Mouse (Mus musculus) heart, postnatal 0 days (tissue): ENCODE measurements around the gene Coil. TPM values are rescaled to one million over a fixed set of nuclear protein-coding genes. Genes with fewer than 3 reads are reported as not detected.

Source experiments
- ATAC-seq: fragments of 200-750 bp; cut with Nextera tagmentation; 2 replicates; pipeline ENCODE4 v1.8.0; 2017; ENCODE audit warnings: low read depth, moderate number of reproducible peaks, moderate library complexity; ENCODE audit not compliant: insufficient read depth
- DNase-seq: peaks from one replicate; pipeline ENCODE4 v3.0.0-alpha.2; 2016; ENCODE audit warnings: low spot score
- H3K27ac ChIP-seq: fragments of 300-500 bp; sonication (generic); 2 replicates; pipeline ENCODE4 v1.5.1; 2014; ENCODE audit warnings: low read depth, mild to moderate bottlenecking
- H3K27me3 ChIP-seq: fragments of 300-500 bp; sonication (generic); 2 replicates; pipeline ENCODE4 v1.6.1; 2014; ENCODE audit warnings: low read length, mixed read lengths; ENCODE audit not compliant: control insufficient read depth, insufficient read depth
- H3K36me3 ChIP-seq: fragments of 300-500 bp; sonication (generic); replicated peaks from 2 replicates; pipeline ENCODE4 v1.6.1; 2014; ENCODE audit warnings: low read length, mixed read lengths; ENCODE audit not compliant: control insufficient read depth, insufficient read depth
- H3K4me1 ChIP-seq: fragments of 300-500 bp; sonication (generic); 2 replicates; pipeline ENCODE4 v1.6.1; 2014; ENCODE audit warnings: antibody characterized with exemption; ENCODE audit not compliant: control insufficient read depth, insufficient read depth
- H3K4me2 ChIP-seq: fragments of 300-500 bp; sonication (generic); 2 replicates; pipeline ENCODE4 v1.6.1; 2014; ENCODE audit warnings: low read depth, mild to moderate bottlenecking, low read length, moderate library complexity
- H3K4me3 ChIP-seq: fragments of 300-500 bp; sonication (generic); 2 replicates; pipeline ENCODE4 v1.5.1; 2014; ENCODE audit warnings: low read depth, low read length
- H3K9ac ChIP-seq: fragments of 300-500 bp; sonication (generic); replicated peaks from 2 replicates; pipeline ENCODE4 v1.6.1; 2014; ENCODE audit warnings: low read depth, low read length, mixed read lengths
- H3K9me3 ChIP-seq: fragments of 300-500 bp; sonication (generic); replicated peaks from 2 replicates; pipeline ENCODE4 v1.6.1; 2016; ENCODE audit warnings: low read length; ENCODE audit not compliant: control insufficient read depth
- CTCF ChIP-seq: IDR thresholded peaks from 2 replicates; pipeline ENCODE4 v1.5.1; 2016; ENCODE audit warnings: antibody characterized with exemption, control low read depth, low read depth
- EP300 ChIP-seq: IDR thresholded peaks from 2 replicates; pipeline ENCODE4 v1.6.1; 2016; ENCODE audit warnings: antibody characterized with exemption, low read depth
- WGBS: fragments of 180-500 bp; shearing (Covaris S2); extraction: QIAGEN DNeasy Blood & Tissue Kit; methylation state at CpG from one replicate; pipeline ENCODE4 v1.1.7; 2014; 5-methylcytosine and 5-hydroxymethylcytosine counted together
- polyA plus RNA-seq: library from polyadenylated mRNA; unstranded; fragments of >200 nt; fragmentation: Nextera tagmentation; extraction: Ambion mirVana; gene quantifications from 2 replicates; pipeline ENCODE4 v1.2.1, GENCODE M21; 2015
- total RNA-seq: library from RNA; depleted of rRNA; stranded (reverse); fragments of >200 nt; gene quantifications from 2 replicates; pipeline ENCODE4 v1.2.3, GENCODE M21; 2014; ENCODE audit warnings: low replicate concordance

Coil gene
- total and polyA plus RNA-seq, 2 experiments from 2014 or later = 4.6 to 8.5 TPM

DNA sequence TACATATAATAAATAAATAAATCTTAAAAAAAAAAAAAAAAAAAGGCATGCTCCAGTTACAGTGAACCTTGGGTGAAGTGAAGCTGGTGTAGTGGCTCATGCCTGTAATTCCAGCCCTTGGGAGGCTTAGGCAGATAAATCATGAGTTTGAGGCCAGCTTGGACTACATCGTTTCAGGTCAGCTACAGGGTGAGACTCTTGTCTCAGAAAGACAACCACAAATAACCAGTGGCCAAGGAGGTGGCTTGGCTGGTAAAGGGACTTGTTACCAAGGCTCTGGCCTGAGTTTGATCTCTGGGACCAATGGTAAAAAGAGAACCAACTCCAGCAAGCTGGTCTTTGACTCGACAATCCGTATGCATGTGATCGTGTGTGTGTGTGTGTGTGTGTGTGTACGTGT, 32.0 kb downstream of the Coil start:
- H3K4me2 ChIP-seq = peak overlapping the region; percentile 78
- H3K9ac ChIP-seq = peak overlapping the region; percentile 30; the same call in 1 of the 2 replicates
- no peaks in the 10 kb centered on the region for H3K27me3 ChIP-seq
- ATAC-seq (no peak), DNase-seq (no peak)
- H3K36me3 ChIP-seq = peaks cover 19% of the 10 kb centered on the region
- no peaks in the 10 kb centered on the region for H3K9me3 ChIP-seq
- TF ChIP-seq EP300 = no peak
- no peak for TF ChIP-seq CTCF
- WGBS = 89% methylated on average over 5 of the region's 5 CpGs
- peak overlapping the region; percentile 22 for H3K4me3 ChIP-seq
- H3K4me1 ChIP-seq = peaks cover 30% of the 10 kb centered on the region
- H3K27ac ChIP-seq = 0 out of 2 replicates have a peak overlapping the region, but pooled peaks have one; percentile 46

GRCm38 (mm10) chr11:89002621-89003020, 32.6 kb downstream of the Coil start:
- no peaks in the 10 kb centered on the region for H3K9me3 ChIP-seq
- peak overlapping the region; percentile 46 for H3K27ac ChIP-seq
- peak overlapping the region; percentile 78 for H3K4me2 ChIP-seq
- H3K4me1 ChIP-seq = peaks cover 30% of the 10 kb centered on the region
- WGBS = 55% methylated on average over 5 of the region's 5 CpGs
- ATAC-seq (no peak), DNase-seq (no peak)
- peaks cover 25% of the 10 kb centered on the region for H3K36me3 ChIP-seq
- no peaks in the 10 kb centered on the region for H3K27me3 ChIP-seq
- no peak for TF ChIP-seq EP300
- TF ChIP-seq CTCF = no peak
- H3K4me3 ChIP-seq = peak overlapping the region; percentile 22
- H3K9ac ChIP-seq = peak overlapping the region; percentile 30; the same call in 1 of the 2 replicates

GRCm38 (mm10) chr11:89003078-89003477, 33.0 kb downstream of the Coil start:
- Histone ChIP-seq H3K9me3 (no peaks in the 10 kb centered on the region), H3K4me3 (peak overlapping the region; percentile 22), H3K27me3 (no peaks in the 10 kb centered on the region), H3K36me3 (peaks cover 27% of the 10 kb centered on the region), H3K4me2 (peak overlapping the region; percentile 78), H3K27ac (peak overlapping the region; percentile 46), H3K9ac (peak overlapping the region; percentile 30; the same call in 1 of the 2 replicates), H3K4me1 (peaks cover 30% of the 10 kb centered on the region)
- WGBS = 58% methylated on average over 6 of the region's 6 CpGs
- ATAC-seq = no peak
- TF ChIP-seq EP300 (no peak), CTCF (no peak)
- no peak for DNase-seq

DNA sequence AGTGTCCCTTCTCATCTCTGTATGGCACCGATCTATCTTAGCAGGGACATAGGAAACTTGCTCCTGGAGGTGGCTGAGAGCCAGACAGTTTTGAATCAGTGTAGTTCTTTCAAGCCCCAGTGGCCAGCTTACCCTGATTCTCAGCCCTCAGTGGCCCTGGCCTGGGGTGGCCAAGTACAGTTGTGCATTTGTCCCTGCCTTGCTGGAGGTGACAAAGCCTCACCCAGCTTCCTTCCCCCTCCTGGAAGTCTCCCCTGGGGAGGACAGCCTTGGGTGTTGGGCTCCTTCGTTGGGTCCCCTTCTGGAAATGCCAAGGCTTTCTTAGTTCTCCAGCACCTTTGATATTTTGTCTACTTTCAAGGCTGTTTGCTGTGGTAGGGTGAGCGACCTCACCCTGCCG, 33.7 kb downstream of the Coil start:
- DNase-seq (no peak), ATAC-seq (no peak)
- H3K27me3 ChIP-seq = no peaks in the 10 kb centered on the region
- peaks cover 30% of the 10 kb centered on the region for H3K36me3 ChIP-seq
- H3K27ac ChIP-seq = peak overlapping the region; percentile 46
- WGBS = 61% methylated on average over 4 of the region's 4 CpGs
- no peak overlapping the region for H3K9ac ChIP-seq
- no peaks in the 10 kb centered on the region for H3K9me3 ChIP-seq
- no peak for TF ChIP-seq CTCF
- no peak for TF ChIP-seq EP300
- peak overlapping the region; percentile 22 for H3K4me3 ChIP-seq
- peaks cover 30% of the 10 kb centered on the region for H3K4me1 ChIP-seq
- H3K4me2 ChIP-seq = peak overlapping the region; percentile 78

DNA sequence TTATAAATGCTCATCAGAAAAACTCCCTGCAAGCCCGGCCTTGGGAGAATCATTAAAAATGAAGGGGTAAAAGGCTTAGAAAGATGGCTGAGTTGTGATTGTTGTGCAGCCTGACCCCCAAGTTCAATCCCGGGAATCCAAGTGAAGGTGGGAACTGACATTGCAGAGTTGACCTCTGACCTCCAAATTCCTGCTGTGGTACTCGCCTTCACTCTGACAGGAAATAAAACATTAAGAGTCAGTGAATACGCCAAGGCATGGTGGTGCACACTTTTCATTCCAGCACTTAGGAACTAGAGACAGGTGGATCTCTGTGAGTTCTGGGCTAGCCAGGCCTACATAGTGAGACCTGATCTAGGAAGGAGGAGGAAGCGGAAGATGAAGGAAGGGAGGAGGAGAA, 35.4 kb downstream of the Coil start:
- no peaks in the 10 kb centered on the region for H3K9me3 ChIP-seq
- no peak overlapping the region for H3K9ac ChIP-seq
- no peak overlapping the region for H3K27ac ChIP-seq
- no peaks in the 10 kb centered on the region for H3K27me3 ChIP-seq
- no peak for ATAC-seq
- peaks cover 29% of the 10 kb centered on the region for H3K4me1 ChIP-seq
- H3K36me3 ChIP-seq = peaks cover 45% of the 10 kb centered on the region
- TF ChIP-seq CTCF = no peak
- no peak for TF ChIP-seq EP300
- DNase-seq = no peak
- H3K4me2 ChIP-seq = no peak overlapping the region
- WGBS = 63% methylated on average over 5 of the region's 5 CpGs
- H3K4me3 ChIP-seq = no peak overlapping the region

GRCm38 (mm10) chr11:89006404-89006803, 36.4 kb downstream of the Coil start:
- Histone ChIP-seq H3K27ac (no peak overlapping the region), H3K4me2 (no peak overlapping the region), H3K9me3 (no peaks in the 10 kb centered on the region), H3K27me3 (no peaks in the 10 kb centered on the region), H3K36me3 (peaks cover 54% of the 10 kb centered on the region), H3K4me3 (no peak overlapping the region), H3K4me1 (peaks cover 21% of the 10 kb centered on the region), H3K9ac (no peak overlapping the region)
- no peak for DNase-seq
- TF ChIP-seq CTCF (no peak), EP300 (no peak)
- no peak for ATAC-seq
